Mouse (Mus musculus): ENCODE measurements around the gene Reck.

Gene Reck

DNA sequence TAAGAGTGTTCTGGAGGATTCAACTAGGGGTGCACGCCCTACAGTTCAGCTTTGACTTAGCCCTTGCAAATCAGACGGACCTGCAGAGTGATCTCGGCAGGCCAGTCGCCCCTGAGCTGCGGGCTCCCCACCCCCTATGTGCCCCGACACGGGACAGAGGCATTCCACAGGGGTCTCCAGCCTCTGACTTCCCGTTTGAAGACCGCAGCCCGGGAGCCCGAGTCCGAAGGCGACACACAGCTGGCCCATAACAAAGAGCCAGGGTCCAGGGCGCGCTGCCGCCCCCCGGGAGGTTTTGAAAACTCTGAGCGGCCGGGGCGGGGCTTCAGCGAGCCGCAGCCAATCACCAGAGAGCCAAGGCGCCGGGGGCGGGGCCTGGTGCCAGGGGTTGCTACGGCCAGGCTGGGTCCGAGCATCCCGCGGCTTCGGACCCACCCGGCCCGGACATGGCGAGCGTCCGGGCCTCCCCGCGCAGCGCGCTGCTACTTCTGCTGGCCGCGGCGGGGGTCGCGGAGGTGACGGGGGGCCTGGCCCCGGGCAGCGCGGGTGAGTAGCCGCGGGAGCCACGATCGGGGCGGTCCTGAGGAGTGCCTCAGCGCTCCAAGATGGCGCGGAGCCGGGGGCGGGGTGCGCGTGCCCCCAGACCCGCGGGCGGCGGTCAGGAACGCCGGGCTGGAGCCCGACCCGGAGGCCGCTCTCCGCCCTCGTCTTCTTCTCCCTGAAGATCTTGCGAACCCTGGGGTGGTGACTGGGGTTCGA lies at the start of gene Reck:
Gene Reck (plus strand): TSS at position 371 of the 759 bp plus-strand sequence.
- DNase-seq (ENCODE audit: low read depth, low spot score) = no peak

DNA sequence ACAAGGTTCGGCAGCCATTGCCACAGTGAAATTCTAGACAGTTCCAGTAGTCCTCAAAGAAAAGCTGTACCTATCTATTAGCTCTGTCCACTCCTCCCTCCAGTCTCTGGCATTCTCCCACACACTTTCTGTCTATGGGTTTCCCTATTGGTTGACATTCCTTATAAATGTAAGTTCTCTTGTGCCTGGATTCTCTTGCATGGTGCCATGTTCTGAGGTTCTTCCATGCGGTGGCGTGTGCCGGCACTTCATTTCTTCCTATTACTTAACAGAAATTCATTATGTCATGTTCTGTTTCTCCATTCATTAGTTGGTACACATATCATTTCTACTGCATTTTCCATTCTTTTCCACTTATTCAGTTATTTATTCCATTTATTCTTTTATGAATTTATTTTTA lies 46.5 kb upstream of the Reck start:
- DNase-seq (ENCODE audit: low read depth, low spot score) = no peak

GRCm38 (mm10) chr4:43832031-43832430 lies 43.3 kb upstream of the Reck start:
- no peak for DNase-seq (ENCODE audit: low read depth, low spot score)

DNA sequence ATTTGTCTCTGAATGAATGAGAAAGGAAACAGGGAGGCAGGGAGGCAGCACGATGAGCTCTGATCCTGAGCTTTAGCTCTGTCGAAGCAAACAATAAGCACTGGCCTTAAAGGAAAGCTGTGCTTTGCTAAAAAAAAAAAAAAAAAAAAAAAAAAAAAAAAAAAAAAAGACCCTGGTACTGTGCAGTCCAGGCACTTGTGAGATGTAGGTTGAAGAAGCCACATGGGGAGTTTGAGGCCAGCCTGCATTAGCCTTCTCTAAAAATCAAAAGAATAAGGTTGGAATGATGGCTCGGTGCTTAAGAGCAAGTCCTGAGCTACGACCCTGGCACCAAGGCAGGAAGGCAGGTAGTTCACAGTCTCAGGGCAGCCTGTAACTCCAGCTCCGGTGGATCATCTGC lies 41.6 kb upstream of the Reck start:
- DNase-seq (ENCODE audit: low read depth, low spot score) = no peak

GRCm38 (mm10) chr4:43834749-43835148 lies 40.6 kb upstream of the Reck start:
- DNase-seq (ENCODE audit: low read depth, low spot score) = no peak

- DNase-seq (ENCODE audit: low read depth, low spot score) = no peak
Observed at GRCm38 (mm10) chr4:43838326-43838725, 37.0 kb upstream of the Reck start.

GRCm38 (mm10) chr4:43840101-43840500 lies 35.2 kb upstream of the Reck start, which contains the start of gene Olfr157:
Gene Olfr157 (minus strand): TSS chr4:43840201.
- no peak for DNase-seq (ENCODE audit: low read depth, low spot score)

DNA sequence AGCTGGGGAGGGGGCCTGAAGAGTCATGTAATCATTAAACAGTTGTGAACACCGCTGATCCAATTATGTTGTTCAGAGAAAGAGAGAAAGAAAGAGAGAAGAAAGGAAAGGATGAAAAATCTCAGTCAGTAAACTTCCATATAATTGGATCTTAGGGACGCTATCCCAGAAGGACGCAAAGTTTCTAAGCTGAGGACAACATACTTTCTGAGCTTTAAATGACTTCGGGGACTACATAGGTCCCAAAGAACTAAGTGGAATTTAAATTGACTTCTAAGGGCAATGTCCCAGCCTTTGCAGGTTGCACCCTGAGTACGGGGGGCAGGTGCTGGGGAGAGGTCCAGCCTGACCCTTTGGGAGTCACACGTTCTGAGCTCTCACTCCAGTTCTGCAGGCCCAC lies 24.1 kb upstream of the Reck start, which contains the start of gene Olfr155:
Gene Olfr155 (plus strand): TSS at position 301 of the 400 bp plus-strand sequence.
- DNase-seq (ENCODE audit: low read depth, low spot score) = no peak

DNA sequence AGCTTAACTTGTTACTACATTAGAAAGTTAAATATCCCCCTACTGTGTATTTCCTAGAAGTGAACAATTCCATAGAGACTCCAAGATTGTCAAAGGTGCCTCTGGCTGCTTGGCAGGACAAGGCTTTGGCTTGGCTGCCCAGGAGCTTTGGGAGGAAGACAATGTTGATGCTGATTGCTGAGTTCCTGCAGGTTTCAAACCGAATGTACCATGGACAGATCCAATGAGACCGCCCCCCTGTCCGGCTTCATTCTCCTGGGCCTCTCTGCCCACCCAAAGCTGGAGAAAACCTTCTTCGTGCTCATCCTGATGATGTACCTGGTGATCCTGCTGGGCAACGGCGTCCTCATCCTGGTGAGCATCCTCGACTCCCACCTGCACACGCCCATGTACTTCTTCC lies 21.2 kb upstream of the Reck start:
- no peak for DNase-seq (ENCODE audit: low read depth, low spot score)

- no peak for DNase-seq (ENCODE audit: low read depth, low spot score)
Observed at GRCm38 (mm10) chr4:43859886-43860285, 15.4 kb upstream of the Reck start.

DNA sequence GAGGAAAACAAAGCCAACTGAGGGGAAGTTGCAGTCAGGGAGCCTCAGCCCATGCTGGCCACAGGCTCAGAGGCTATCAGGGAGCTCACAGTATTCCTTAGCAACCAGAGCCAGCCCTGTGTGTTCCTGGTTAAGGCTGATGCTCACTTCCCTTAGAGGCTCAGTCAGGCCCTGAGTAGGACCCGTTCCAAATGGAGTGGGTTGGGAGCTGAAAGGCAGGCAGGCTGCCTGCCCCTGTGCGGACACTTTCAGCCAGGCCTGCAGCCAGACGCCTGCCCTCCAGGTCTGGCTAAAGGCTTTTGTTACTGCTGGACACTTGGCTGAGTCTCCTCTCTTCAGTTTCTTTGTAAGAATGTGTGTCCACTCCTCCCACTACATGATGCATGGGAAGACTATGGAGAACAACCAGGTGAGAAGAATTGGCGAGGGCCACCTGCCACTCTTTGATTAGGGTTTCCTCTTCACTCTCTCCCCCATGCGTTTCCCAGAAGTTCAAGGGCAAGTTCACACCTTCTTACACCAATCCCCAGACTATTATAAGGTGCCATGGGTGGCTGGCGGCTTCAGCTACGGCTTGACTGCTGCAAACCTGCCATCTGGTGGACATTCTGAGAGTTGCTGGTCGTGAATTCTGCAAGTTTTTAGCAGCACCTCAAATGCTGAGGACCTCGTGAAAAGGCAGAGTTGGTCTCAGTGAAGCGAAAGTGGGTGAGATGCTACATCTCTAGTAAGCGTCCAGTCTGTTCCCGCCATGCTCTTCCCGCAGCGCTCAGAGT lies 14.4 kb upstream of the Reck start:
- no peak for DNase-seq (ENCODE audit: low read depth, low spot score)

DNA sequence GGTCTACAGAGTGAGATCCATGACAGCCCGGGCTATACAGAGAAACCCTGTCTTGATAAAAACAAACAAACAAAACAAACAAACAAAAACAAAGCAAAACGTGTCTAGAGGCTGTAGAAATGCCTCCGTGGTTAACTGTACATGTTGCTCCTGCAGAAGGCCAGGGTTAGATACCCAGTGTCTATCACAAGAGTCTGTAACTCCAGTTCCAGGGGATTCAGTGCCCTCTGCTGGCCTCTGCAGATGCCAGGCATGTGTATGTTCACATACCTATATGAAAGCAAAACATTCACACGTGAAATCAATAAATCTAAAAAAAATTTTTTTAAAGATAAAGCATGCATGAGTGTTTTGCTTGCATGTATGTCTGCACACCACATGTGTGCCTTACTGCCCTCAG lies 12.0 kb upstream of the Reck start:
- DNase-seq (ENCODE audit: low read depth, low spot score) = no peak

DNA sequence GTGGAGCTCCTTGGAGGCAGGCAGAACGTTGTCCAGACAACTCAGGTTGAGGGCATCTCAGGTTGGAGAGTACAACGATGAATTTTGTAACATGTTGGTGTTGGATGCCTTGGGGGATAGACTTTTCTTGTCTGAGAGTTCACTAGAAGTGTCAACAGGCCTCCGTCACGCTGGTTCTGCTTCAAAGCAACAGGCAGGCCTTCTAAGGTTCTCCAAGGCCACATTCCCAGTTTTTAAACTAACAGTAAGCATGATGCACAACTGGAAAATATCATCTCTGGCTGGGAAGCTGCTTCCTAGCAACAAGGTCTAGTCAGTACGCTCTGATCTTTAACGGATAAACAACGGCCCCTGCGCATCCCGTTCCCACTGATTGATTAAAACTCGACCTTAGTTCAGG lies 5.5 kb upstream of the Reck start:
- DNase-seq (ENCODE audit: low read depth, low spot score) = no peak

DNA sequence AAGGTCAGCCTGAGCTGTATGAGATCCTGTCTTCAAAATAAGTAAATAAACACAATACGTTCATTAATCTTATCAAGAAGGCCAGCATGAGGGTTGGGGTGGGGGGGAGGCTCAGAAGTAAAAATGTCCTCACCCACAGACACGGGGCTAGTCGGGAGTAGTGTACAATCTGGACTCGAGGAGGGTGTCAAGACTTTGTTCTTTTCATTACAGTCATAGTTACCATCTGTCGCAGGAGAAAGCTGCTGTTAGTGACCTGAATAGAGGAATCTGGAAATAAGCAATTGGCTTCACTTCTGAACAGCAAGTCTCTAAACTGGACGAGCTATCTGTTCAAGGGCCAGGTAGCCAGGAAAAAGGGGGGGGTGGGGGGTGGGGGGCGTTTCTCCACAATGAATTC lies 829 bp upstream of the Reck start:
- DNase-seq (ENCODE audit: low read depth, low spot score) = no peak

DNA sequence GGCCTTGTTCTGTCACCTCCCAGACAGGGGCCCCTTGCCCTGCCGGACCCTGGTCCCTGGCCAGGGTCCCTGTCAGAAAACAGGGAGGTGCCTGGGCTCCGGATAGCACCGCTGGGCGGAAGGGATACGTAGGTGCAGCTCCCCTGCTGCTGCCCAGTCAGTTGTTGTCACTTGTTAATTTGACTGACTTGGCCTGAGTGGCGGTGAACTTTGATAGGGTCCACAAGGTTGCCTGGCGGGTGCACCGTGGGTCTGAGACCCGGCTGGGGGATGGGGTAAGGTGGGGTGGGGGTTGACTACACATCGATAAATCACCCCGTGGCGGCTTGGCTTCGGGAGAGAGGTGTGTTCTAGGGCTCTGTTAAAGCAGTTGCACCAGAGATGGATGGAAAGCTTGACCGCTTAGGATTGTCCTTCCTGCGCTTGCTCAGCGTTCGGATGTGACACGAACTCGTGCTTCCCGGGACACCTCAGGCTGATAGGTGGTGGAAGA lies 635 bp downstream of the Reck start:
- no peak for DNase-seq (ENCODE audit: low read depth, low spot score)

- DNase-seq (ENCODE audit: low read depth, low spot score) = no peak
Observed at GRCm38 (mm10) chr4:43877230-43877629, 1.9 kb downstream of the Reck start.

DNA sequence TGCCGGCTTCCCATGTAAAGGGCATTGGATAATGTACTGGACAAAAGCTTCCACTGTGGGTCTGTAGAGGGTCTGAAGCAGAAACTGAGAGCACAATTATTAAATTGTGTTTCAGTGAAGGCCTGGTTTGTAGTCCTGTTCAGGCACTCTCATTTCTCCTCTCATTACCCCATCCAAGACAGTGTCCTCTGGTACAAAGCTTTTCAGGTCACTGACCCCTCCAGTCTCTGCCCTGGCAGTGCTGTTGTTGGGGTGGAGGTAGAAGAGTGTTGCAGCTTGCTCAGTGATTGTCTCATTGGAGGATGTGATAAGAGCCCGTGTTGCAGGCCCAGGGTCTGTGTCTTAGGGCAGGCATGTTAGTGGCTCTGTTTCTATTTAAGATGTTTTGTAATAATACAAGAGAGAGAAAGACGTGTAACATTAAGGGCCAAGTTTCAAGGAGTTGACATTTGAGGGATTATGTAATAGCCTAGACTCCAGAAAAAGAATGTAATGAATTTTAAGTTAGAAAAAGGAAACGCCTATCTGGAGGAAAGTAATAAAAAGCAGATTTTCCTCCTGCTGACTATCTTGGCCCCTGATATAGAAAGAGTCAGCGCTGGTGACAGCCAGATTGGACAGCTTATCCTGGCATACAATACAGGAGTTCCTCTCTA lies 2.9 kb downstream of the Reck start:
- DNase-seq (ENCODE audit: low read depth, low spot score) = no peak

DNA sequence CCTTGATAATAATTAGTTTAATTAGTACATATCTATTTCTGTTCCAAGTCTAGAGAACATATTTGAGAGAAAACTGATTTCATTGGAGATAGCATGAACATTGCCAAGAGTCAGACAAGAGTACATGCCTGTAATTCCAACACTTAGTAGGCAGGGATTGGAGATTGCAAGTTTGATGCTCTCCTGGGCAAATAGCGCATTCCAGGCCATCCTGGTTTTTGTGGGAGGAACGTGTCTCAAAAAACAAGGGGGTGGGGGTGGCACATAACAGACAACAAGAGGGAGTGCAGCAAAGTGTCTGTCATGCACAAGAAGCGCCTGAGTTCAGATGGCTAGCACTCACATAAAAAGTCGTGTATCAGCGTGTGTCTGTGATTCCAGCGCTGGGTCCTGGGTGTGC lies 4.2 kb downstream of the Reck start:
- no peak for DNase-seq (ENCODE audit: low read depth, low spot score)

DNA sequence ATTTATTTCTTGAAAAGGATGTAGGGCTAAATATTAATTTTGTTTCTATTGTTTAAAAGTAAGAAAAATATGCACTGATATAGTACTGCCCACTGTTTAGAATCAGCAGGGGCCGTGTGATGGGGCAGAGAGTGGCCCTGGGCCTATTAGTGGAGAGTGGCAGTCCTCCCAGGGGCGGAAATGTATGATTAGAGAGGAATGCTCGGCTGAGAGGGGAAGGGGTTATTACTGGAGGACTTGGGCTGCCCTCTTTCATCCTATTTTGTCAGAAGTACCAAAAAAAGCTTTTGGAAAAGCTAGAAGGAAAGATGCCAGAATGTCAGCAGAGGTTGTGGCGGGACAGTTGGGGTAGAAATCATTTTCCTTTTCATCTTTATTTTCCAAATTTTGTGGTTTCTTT lies 8.9 kb downstream of the Reck start:
- DNase-seq (ENCODE audit: low read depth, low spot score) = no peak

DNA sequence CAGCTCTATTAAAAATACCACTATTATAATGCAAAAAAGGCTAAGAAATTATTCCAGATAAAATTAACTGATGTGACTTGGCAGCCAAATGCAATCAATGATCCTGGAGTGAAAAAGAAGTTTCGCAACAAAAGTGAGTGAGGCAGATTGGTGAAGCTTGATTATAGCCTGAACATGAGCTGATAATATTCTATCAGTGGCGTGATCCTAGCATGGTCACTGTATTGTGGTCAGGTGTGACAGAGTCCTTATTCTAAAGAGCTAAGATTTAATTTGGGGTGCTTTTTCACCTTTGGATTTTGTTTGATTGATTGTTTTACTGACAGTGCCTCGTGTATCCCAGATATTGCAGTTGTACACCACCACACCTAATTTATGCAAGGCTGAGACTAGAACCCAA lies 15.9 kb downstream of the Reck start:
- DNase-seq (ENCODE audit: low read depth, low spot score) = no peak

- no peak for DNase-seq (ENCODE audit: low read depth, low spot score)
Observed at GRCm38 (mm10) chr4:43897209-43897608, 21.9 kb downstream of the Reck start.

GRCm38 (mm10) chr4:43899197-43899596 lies 23.9 kb downstream of the Reck start:
- DNase-seq (ENCODE audit: low read depth, low spot score) = no peak
